Mouse (Mus musculus) heart, postnatal 0 days (tissue): ENCODE measurements around the gene Eln. TPM values are rescaled to one million over a fixed set of nuclear protein-coding genes. Genes with fewer than 3 reads are reported as not detected.

ENCODE experiments used
- ATAC-seq: fragments of 200-750 bp; cut with Nextera tagmentation; 2 replicates; pipeline ENCODE4 v1.8.0; 2017; ENCODE audit warnings: low read depth, moderate number of reproducible peaks, moderate library complexity; ENCODE audit not compliant: insufficient read depth
- DNase-seq: peaks from one replicate; pipeline ENCODE4 v3.0.0-alpha.2; 2016; ENCODE audit warnings: low spot score
- H3K27ac ChIP-seq: fragments of 300-500 bp; sonication (generic); 2 replicates; pipeline ENCODE4 v1.5.1; 2014; ENCODE audit warnings: low read depth, mild to moderate bottlenecking
- H3K27me3 ChIP-seq: fragments of 300-500 bp; sonication (generic); 2 replicates; pipeline ENCODE4 v1.6.1; 2014; ENCODE audit warnings: low read length, mixed read lengths; ENCODE audit not compliant: control insufficient read depth, insufficient read depth
- H3K36me3 ChIP-seq: fragments of 300-500 bp; sonication (generic); replicated peaks from 2 replicates; pipeline ENCODE4 v1.6.1; 2014; ENCODE audit warnings: low read length, mixed read lengths; ENCODE audit not compliant: control insufficient read depth, insufficient read depth
- H3K4me1 ChIP-seq: fragments of 300-500 bp; sonication (generic); 2 replicates; pipeline ENCODE4 v1.6.1; 2014; ENCODE audit warnings: antibody characterized with exemption; ENCODE audit not compliant: control insufficient read depth, insufficient read depth
- H3K4me2 ChIP-seq: fragments of 300-500 bp; sonication (generic); 2 replicates; pipeline ENCODE4 v1.6.1; 2014; ENCODE audit warnings: low read depth, mild to moderate bottlenecking, low read length, moderate library complexity
- H3K4me3 ChIP-seq: fragments of 300-500 bp; sonication (generic); 2 replicates; pipeline ENCODE4 v1.5.1; 2014; ENCODE audit warnings: low read depth, low read length
- H3K9ac ChIP-seq: fragments of 300-500 bp; sonication (generic); replicated peaks from 2 replicates; pipeline ENCODE4 v1.6.1; 2014; ENCODE audit warnings: low read depth, low read length, mixed read lengths
- H3K9me3 ChIP-seq: fragments of 300-500 bp; sonication (generic); replicated peaks from 2 replicates; pipeline ENCODE4 v1.6.1; 2016; ENCODE audit warnings: low read length; ENCODE audit not compliant: control insufficient read depth
- CTCF ChIP-seq: IDR thresholded peaks from 2 replicates; pipeline ENCODE4 v1.5.1; 2016; ENCODE audit warnings: antibody characterized with exemption, control low read depth, low read depth
- EP300 ChIP-seq: IDR thresholded peaks from 2 replicates; pipeline ENCODE4 v1.6.1; 2016; ENCODE audit warnings: antibody characterized with exemption, low read depth
- WGBS: fragments of 180-500 bp; shearing (Covaris S2); extraction: QIAGEN DNeasy Blood & Tissue Kit; methylation state at CpG from one replicate; pipeline ENCODE4 v1.1.7; 2014; 5-methylcytosine and 5-hydroxymethylcytosine counted together
- polyA plus RNA-seq: library from polyadenylated mRNA; unstranded; fragments of >200 nt; fragmentation: Nextera tagmentation; extraction: Ambion mirVana; gene quantifications from 2 replicates; pipeline ENCODE4 v1.2.1, GENCODE M21; 2015
- total RNA-seq: library from RNA; depleted of rRNA; stranded (reverse); fragments of >200 nt; gene quantifications from 2 replicates; pipeline ENCODE4 v1.2.3, GENCODE M21; 2014; ENCODE audit warnings: low replicate concordance; rRNA removed

Gene Eln
- total and polyA plus RNA-seq, 2 experiments from 2014 or later: 313 to 362 TPM

DNA sequence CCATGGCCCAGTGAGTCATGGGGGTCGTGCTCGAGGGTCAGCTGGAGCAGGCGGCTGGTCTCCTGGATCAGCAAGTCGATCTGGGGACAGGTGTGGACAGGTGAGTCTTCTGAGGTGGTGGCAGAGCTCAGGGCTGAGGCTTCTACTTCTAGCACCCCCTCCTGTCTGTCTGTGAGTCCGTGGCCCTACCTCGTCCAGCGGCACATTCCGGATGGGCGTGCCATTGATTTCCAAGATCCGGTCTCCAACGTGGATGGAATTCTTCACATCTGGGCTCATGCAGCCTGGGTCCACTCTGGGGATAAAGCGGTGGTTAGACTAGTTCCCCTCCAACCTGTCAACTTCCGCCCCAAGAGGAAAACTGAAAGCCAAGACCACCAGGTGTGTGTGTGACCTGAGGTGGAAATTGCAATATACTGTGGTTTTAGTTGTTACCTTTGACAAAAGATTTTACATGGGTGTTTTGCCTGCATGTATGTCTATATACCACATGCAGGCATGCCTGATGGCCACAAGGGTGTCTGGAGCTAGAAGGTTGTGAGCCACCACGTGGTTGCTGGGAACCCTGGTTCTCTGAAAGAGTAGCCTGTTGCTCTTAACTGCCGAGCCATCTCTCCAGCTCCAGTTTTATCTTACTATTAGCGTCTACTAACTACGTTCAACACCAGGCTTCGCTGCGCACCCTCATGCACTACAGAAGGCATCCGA, 78.0 kb downstream of the Eln start:
- Histone ChIP-seq H3K4me3 (no peak overlapping the region), H3K4me2 (no peak overlapping the region), H3K27me3 (no peaks in the 10 kb centered on the region), H3K9me3 (no peaks in the 10 kb centered on the region), H3K4me1 (no peaks in the 10 kb centered on the region), H3K9ac (no peak overlapping the region), H3K36me3 (peaks cover 11% of the 10 kb centered on the region; the same call in 1 of the 2 replicates), H3K27ac (no peak overlapping the region)
- no peak for ATAC-seq
- TF ChIP-seq EP300 (no peak), CTCF (no peak)
- WGBS: 82% methylated on average over 20 of the region's 20 CpGs
- DNase-seq: no peak

DNA sequence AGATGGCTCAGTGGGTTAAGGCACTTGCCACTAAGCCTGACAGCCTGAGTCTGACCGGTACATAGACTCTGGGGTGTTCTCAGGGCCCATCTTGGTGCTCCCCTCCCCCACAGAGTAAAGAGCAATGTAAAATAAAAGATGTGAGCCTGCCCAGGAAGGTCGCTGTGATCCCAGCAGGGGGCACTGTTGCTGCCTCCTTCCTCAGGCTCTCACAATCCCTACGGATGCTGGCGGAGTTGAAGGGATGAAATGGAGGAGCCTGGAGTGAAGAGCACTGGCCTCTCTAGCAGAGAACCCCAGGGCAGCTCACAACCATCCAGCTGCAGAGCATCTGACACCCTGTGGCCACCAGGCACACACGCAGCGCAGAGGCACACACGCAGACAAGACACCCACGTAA, 78.6 kb downstream of the Eln start:
- TF ChIP-seq EP300 (no peak), CTCF (peak; percentile 47)
- H3K36me3 ChIP-seq: peaks cover 11% of the 10 kb centered on the region; the same call in 1 of the 2 replicates

DNA sequence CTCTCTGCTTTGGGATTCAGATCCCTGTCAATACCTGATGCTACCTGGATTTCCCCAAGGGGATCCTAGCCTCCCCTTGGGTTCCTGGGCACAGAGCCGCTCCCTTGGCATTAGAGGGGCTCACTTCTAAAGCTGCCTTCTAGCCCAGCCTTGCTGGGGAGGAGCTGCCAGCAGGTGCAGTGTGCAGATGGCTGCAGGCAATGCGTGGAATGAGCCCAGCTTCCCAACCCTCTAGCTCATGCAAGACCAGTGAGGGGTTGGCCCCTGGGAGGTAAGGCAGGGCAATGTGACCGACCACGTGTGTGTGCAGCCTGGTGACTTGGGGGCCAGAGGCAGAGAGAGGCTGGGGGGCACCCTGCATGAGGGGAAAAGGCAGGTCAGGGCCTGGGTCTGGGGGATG, 90.4 kb downstream of the Eln start:
- Histone ChIP-seq H3K4me3 (no peak overlapping the region), H3K9ac (no peak overlapping the region), H3K9me3 (no peaks in the 10 kb centered on the region), H3K4me2 (no peak overlapping the region), H3K27ac (no peak overlapping the region), H3K27me3 (no peaks in the 10 kb centered on the region), H3K36me3 (peaks cover 5% of the 10 kb centered on the region; the same call in 1 of the 2 replicates), H3K4me1 (peaks cover 4% of the 10 kb centered on the region; the same call in 1 of the 2 replicates)
- TF ChIP-seq EP300 (no peak), CTCF (no peak)
- DNase-seq (no peak), ATAC-seq (no peak)
- WGBS: 75% methylated on average over 4 of the region's 4 CpGs

More for the DNA sequence above, 78.6 kb downstream of the Eln start:
- ATAC-seq (no peak; the same call in 1 of the 2 replicates), DNase-seq (no peak)
- no peaks in the 10 kb centered on the region for H3K27me3 ChIP-seq
- no peak overlapping the region for H3K4me3 ChIP-seq
- H3K27ac ChIP-seq: no peak overlapping the region
- H3K4me2 ChIP-seq: no peak overlapping the region
- no peaks in the 10 kb centered on the region for H3K4me1 ChIP-seq
- WGBS: 49% methylated on average over 8 of the region's 8 CpGs
- no peaks in the 10 kb centered on the region for H3K9me3 ChIP-seq
- no peak overlapping the region for H3K9ac ChIP-seq

Other genes with a start within 250 kb of the Eln start
- gene Clip2, start 194.9 kb downstream of the Eln start, total RNA-seq: 11.3 and 14.0 TPM in 2 replicates
- 0.86 and 0.87 TPM in 2 replicates for gene Clip2, start 194.9 kb downstream of the Eln start, polyA plus RNA-seq
- gene Syna, start 187.2 kb downstream of the Eln start, total RNA-seq: not detected in 2 replicates
- gene Syna, start 187.2 kb downstream of the Eln start, polyA plus RNA-seq: not detected in 2 replicates
- 53.1 and 64.6 TPM in 2 replicates for gene Rfc2, start 166.0 kb downstream of the Eln start, total RNA-seq
- 92.1 and 99.5 TPM in 2 replicates for gene Rfc2, start 166.0 kb downstream of the Eln start, polyA plus RNA-seq
- 0.97 and 10.7 TPM in 2 replicates for gene Lat2, start 132.3 kb downstream of the Eln start, total RNA-seq
- 1.9 and 2.8 TPM in 2 replicates for gene Lat2, start 132.3 kb downstream of the Eln start, polyA plus RNA-seq
- gene Eif4h, start 107.8 kb downstream of the Eln start, total RNA-seq: 430 and 516 TPM in 2 replicates
- 230 and 241 TPM in 2 replicates for gene Eif4h, start 107.8 kb downstream of the Eln start, polyA plus RNA-seq
- gene Limk1, start 58.7 kb downstream of the Eln start, total RNA-seq: 6.9 and 12.1 TPM in 2 replicates
- gene Limk1, start 58.7 kb downstream of the Eln start, polyA plus RNA-seq: 2.4 TPM in 2 replicates
- not detected in 2 replicates for gene Tmem270, start 159.4 kb upstream of the Eln start, total RNA-seq
- gene Tmem270, start 159.4 kb upstream of the Eln start, polyA plus RNA-seq: not detected in 2 replicates
- not detected in 2 replicates for gene Cldn13, start 168.2 kb upstream of the Eln start, total RNA-seq
- 0.18 and 0.22 TPM in 2 replicates for gene Cldn13, start 168.2 kb upstream of the Eln start, polyA plus RNA-seq
- gene Mettl27, start 185.0 kb upstream of the Eln start, total RNA-seq: 4.6 and 9.4 TPM in 2 replicates
- gene Mettl27, start 185.0 kb upstream of the Eln start, polyA plus RNA-seq: 6.4 and 8.3 TPM in 2 replicates
- gene Cldn4, start 199.6 kb upstream of the Eln start, total RNA-seq: 0.12 and 10.2 TPM in 2 replicates
- 0.18 TPM in 1 of 2 replicates, not detected in the other for gene Cldn4, start 199.6 kb upstream of the Eln start, polyA plus RNA-seq
- 3.8 and 15.2 TPM in 2 replicates for gene Cldn3, start 238.9 kb upstream of the Eln start, total RNA-seq
- gene Cldn3, start 238.9 kb upstream of the Eln start, polyA plus RNA-seq: 1.4 and 4.5 TPM in 2 replicates